Mouse (Mus musculus) intestine, embryonic 15.5 days (tissue): ENCODE results near the gene Hivep2. TPM values are rescaled to one million over a fixed set of nuclear protein-coding genes. Genes with fewer than 3 reads are reported as not detected.

Experiments used
- polyA plus RNA-seq: library from polyadenylated mRNA; unstranded; fragments of >200 nt; fragmentation: Nextera tagmentation; extraction: Ambion mirVana; gene quantifications from 2 replicates; pipeline ENCODE4 v1.2.1, GENCODE M21; 2015

Gene Hivep2
- polyA plus RNA-seq, 1 experiment from 2014 or later: 5.2 TPM

Other genes starting within 250 kb of the Hivep2 start
- gene Aig1, start 97.1 kb upstream of the Hivep2 start, polyA plus RNA-seq: 82.3 and 90.4 TPM in 2 replicates